ENCODE assay signal across 8 mouse cellular contexts in the genomic region with DNA sequence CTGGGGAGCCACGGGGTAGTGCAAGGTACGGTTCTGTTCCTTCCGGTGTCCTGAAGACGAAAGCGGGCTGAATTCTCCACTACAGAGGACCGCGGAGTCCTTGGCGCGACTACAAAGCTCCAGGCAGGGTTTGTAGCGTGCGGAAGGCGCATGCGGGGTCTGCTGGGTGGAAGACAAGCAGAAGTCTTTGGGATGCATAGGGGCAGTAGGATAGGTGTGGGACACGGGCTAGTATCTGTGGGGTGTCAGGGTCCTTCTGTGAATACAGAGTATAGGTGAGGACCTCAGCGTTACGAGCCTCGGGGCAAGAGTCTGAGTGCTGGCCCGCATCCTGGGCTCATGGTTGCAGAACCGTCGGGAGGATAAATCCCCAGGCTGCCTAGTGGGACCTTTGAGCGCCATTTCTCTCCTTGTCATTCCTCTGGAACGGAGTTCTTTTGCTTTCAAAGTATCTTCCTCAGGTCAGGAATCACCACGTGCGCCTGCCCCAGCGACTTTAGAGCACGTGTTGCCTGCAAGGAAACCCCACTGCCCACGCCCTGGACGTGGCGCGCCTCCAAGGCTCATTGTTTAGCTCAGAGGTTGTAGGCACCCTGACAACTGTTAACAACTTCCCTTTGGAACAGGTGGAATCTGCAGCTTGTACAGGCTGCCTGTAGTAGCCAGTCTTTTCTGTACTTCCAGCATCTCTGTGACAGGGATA. TPM values are rescaled to one million over a fixed set of nuclear protein-coding genes. Genes with fewer than 3 reads are reported as not detected.
DNase-seq lines count a peak whose midpoint lies in the region; ATAC-seq and TF ChIP-seq lines count a peak whose summit lies in the region.

No protein-coding gene starts in this region.

- under 1% methylated on average over 30 of the region's 30 CpGs for WGBS in embryonic facial prominence, embryonic 12.5 days
- 2% methylated on average over 30 of the region's 30 CpGs for WGBS in heart, adult 2 months
- under 1% methylated on average over 30 of the region's 30 CpGs for WGBS in limb, embryonic 13.5 days
- under 1% methylated on average over 30 of the region's 30 CpGs for WGBS in midbrain, embryonic 12.5 days
- 0% methylated on average over 30 of the region's 30 CpGs for WGBS in stomach, embryonic 16.5 days

- peak; percentile 67 for ATAC-seq in embryonic facial prominence, embryonic 12.5 days (ENCODE audit: insufficient number of reproducible peaks, insufficient read depth, low FRiP score, low TSS enrichment)
- ATAC-seq in limb, embryonic 13.5 days (ENCODE audit: low FRiP score, low read depth), result peak; percentile 70
- ATAC-seq in midbrain, embryonic 12.5 days (ENCODE audit: low FRiP score, low read depth), result peak; percentile 69
- peak; percentile 27 for ATAC-seq in stomach, embryonic 16.5 days (ENCODE audit: insufficient read depth, low FRiP score)

- intact Hi-C loops in heart, adult 2 months (cut with DNase I), result no loop called here

- no peak for TF ChIP-seq CTCF in heart, adult 2 months (IDR thresholded peaks at IDR 0.05)

- no peak for TF ChIP-seq POLR2A in heart, adult 2 months (IDR thresholded peaks at IDR 0.05; ENCODE audit: insufficient read depth, low read depth, low read length)

- peak; percentile 62 for DNase-seq in CD4-positive helper T cell, adult 2 months (ENCODE audit: low read depth, low spot score)
- peak; percentile 67 for DNase-seq in adrenal gland, adult 2 months
- DNase-seq in heart, adult 2 months, result peak; percentile 65 to 72
- peak; percentile 73 for DNase-seq in kidney, adult 11 months

- H3K4me1 ChIP-seq in embryonic facial prominence, embryonic 12.5 days, result peaks cover 18% of the 10 kb centered on the region
- H3K4me1 ChIP-seq in heart, adult 2 months (ENCODE audit: control insufficient read depth, insufficient read depth, low read length), result peaks cover 3% of the 10 kb centered on the region; the same call in 1 of the 2 replicates
- peaks cover 21% of the 10 kb centered on the region for H3K4me1 ChIP-seq in limb, embryonic 13.5 days
- peaks cover 27% of the 10 kb centered on the region for H3K4me1 ChIP-seq in midbrain, embryonic 12.5 days
- H3K4me1 ChIP-seq in stomach, embryonic 16.5 days (ENCODE audit: control insufficient read depth, insufficient read depth, low read length), result peaks cover 4% of the 10 kb centered on the region; the same call in 1 of the 2 replicates

- H3K9me3 ChIP-seq in embryonic facial prominence, embryonic 12.5 days, result no peaks in the 10 kb centered on the region
- no peaks in the 10 kb centered on the region for H3K9me3 ChIP-seq in limb, embryonic 13.5 days
- no peaks in the 10 kb centered on the region for H3K9me3 ChIP-seq in midbrain, embryonic 12.5 days
- H3K9me3 ChIP-seq in stomach, embryonic 16.5 days (replicated peaks; ENCODE audit: control insufficient read depth, low read length), result no peaks in the 10 kb centered on the region

- 0 out of 2 replicates have a peak, but pooled peaks have one; percentile 26 for TF ChIP-seq EP300 in heart, adult 2 months (IDR thresholded peaks at IDR 0.05; ENCODE audit: insufficient read depth, low read depth, low read length)

- peak overlapping the region; percentile 91 for H3K4me2 ChIP-seq in embryonic facial prominence, embryonic 12.5 days (replicated peaks)
- peak overlapping the region; percentile 78 for H3K4me2 ChIP-seq in limb, embryonic 13.5 days (replicated peaks)
- peak overlapping the region; percentile 77 for H3K4me2 ChIP-seq in midbrain, embryonic 12.5 days (replicated peaks)
- H3K4me2 ChIP-seq in stomach, embryonic 16.5 days (ENCODE audit: low read depth, low read length), result peak overlapping the region; percentile 86

- H3K36me3 ChIP-seq in embryonic facial prominence, embryonic 12.5 days, result peaks cover 7% of the 10 kb centered on the region; the same call in 1 of the 2 replicates
- H3K36me3 ChIP-seq in heart, adult 2 months (ENCODE audit: control insufficient read depth, insufficient read depth, low read length), result no peaks in the 10 kb centered on the region
- peaks cover 12% of the 10 kb centered on the region for H3K36me3 ChIP-seq in limb, embryonic 13.5 days
- H3K36me3 ChIP-seq in midbrain, embryonic 12.5 days, result peaks cover 2% of the 10 kb centered on the region; the same call in 1 of the 2 replicates
- no peaks in the 10 kb centered on the region for H3K36me3 ChIP-seq in stomach, embryonic 16.5 days (ENCODE audit: control insufficient read depth, insufficient read depth, low read length)

- peak overlapping the region; percentile 64 for H3K9ac ChIP-seq in embryonic facial prominence, embryonic 12.5 days
- peak overlapping the region; percentile 41 for H3K9ac ChIP-seq in heart, adult 2 months (ENCODE audit: low read depth, low read length)
- H3K9ac ChIP-seq in limb, embryonic 13.5 days, result peak overlapping the region; percentile 75
- H3K9ac ChIP-seq in midbrain, embryonic 12.5 days (replicated peaks), result peak overlapping the region; percentile 58
- H3K9ac ChIP-seq in stomach, embryonic 16.5 days (ENCODE audit: low read length), result peak overlapping the region; percentile 85

- H3K27ac ChIP-seq in embryonic facial prominence, embryonic 12.5 days, result no peak overlapping the region
- H3K27ac ChIP-seq in heart, adult 2 months, result peak overlapping the region; percentile 32; the same call in 1 of the 2 replicates
- H3K27ac ChIP-seq in limb, embryonic 13.5 days, result no peak overlapping the region; the same call in 1 of the 2 replicates
- no peak overlapping the region for H3K27ac ChIP-seq in midbrain, embryonic 12.5 days (replicated peaks)
- H3K27ac ChIP-seq in stomach, embryonic 16.5 days (ENCODE audit: low read length), result peak overlapping the region; percentile 64

- H3K4me3 ChIP-seq in embryonic facial prominence, embryonic 12.5 days, result peak overlapping the region; percentile 59
- peak overlapping the region; percentile 67 for H3K4me3 ChIP-seq in heart, adult 2 months
- H3K4me3 ChIP-seq in limb, embryonic 13.5 days, result peak overlapping the region; percentile 63
- H3K4me3 ChIP-seq in midbrain, embryonic 12.5 days, result peak overlapping the region; percentile 55
- H3K4me3 ChIP-seq in stomach, embryonic 16.5 days (replicated peaks; ENCODE audit: low read length), result peak overlapping the region; percentile 66

- H3K27me3 ChIP-seq in embryonic facial prominence, embryonic 12.5 days, result 0 out of 2 replicates have a peak, but pooled peaks cover 4% of the 10 kb centered on the region
- H3K27me3 ChIP-seq in heart, adult 2 months (ENCODE audit: control insufficient read depth, insufficient read depth, low read length), result no peaks in the 10 kb centered on the region
- no peaks in the 10 kb centered on the region; the same call in 1 of the 2 replicates for H3K27me3 ChIP-seq in limb, embryonic 13.5 days
- H3K27me3 ChIP-seq in midbrain, embryonic 12.5 days, result peaks cover 17% of the 10 kb centered on the region
- no peaks in the 10 kb centered on the region for H3K27me3 ChIP-seq in stomach, embryonic 16.5 days (ENCODE audit: control insufficient read depth, insufficient read depth, low read length)

- H3K79me2 ChIP-seq in heart, adult 2 months (replicated peaks; ENCODE audit: control insufficient read depth, insufficient read depth, low read length), result no peaks in the 10 kb centered on the region

RNA-seq across cellular contexts. Expression of a gene that starts 1.4 kb away (rescaled TPM):
- 10 to 100 TPM; 17.4 to 24.1 TPM for total RNA-seq in adrenal gland, adult 2 months (2021)
- polyA plus RNA-seq in adrenal gland, adult 2 months (2012; rRNA removed), result 103 and 105 TPM in 2 replicates
- 27.5 and 35.2 TPM in 2 replicates for polyA plus RNA-seq in embryonic facial prominence, embryonic 12.5 days (2016; fragmentation: Nextera tagmentation; extraction: Ambion mirVana)
- 1 to 10 TPM; 4.0 to 5.7 TPM for total RNA-seq in heart, adult 2 months (2021)
- polyA plus RNA-seq in heart, adult 2 months (2012; rRNA removed), result 14.3 and 17.4 TPM in 2 replicates
- polyA plus RNA-seq in limb, embryonic 13.5 days (2015; fragmentation: Nextera tagmentation; extraction: Ambion mirVana), result 30.0 and 30.1 TPM in 2 replicates
- polyA plus RNA-seq in midbrain, embryonic 12.5 days (2016; fragmentation: Nextera tagmentation; extraction: Ambion mirVana), result 32.7 and 33.6 TPM in 2 replicates
- polyA plus RNA-seq in stomach, embryonic 16.5 days (2015; fragmentation: Nextera tagmentation; extraction: Ambion mirVana), result 32.3 and 34.6 TPM in 2 replicates

Comparison
In these comparisons a context has a peak if more than half of its experiments do, and no peak if none do; other contexts are left out.
1. H3K27ac ChIP-seq: peak in heart, adult 2 months (single experiment) and stomach, embryonic 16.5 days (single experiment); none in embryonic facial prominence, embryonic 12.5 days (single experiment), limb, embryonic 13.5 days (single experiment) and midbrain, embryonic 12.5 days (single experiment).
2. Peak in every context shown above with its lines, with median percentiles within 50 percentile points of each other: DNase-seq, ATAC-seq, H3K4me2 ChIP-seq, H3K4me3 ChIP-seq and H3K9ac ChIP-seq.